Mouse (Mus musculus) E14TG2a.4 (cell line): Measurements from ENCODE around the gene Mb21d2.

Experiments
- H3K27me3 ChIP-seq: 2 replicates; pipeline ENCODE4 v1.6.1; 2014; ENCODE audit warnings: low read length, control low read depth; ENCODE audit not compliant: insufficient read depth
- H3K36me3 ChIP-seq: 2 replicates; pipeline ENCODE4 v1.6.1; 2014; ENCODE audit warnings: low read length, control low read depth; ENCODE audit not compliant: insufficient read depth
- H3K4me1 ChIP-seq: replicated peaks from 2 replicates; pipeline ENCODE4 v1.6.1; 2014; ENCODE audit warnings: low read depth, low read length, control low read depth
- H3K4me3 ChIP-seq: replicated peaks from 2 replicates; pipeline ENCODE4 v1.5.1; 2014; ENCODE audit warnings: mild to moderate bottlenecking, low read length
- H3K9me3 ChIP-seq: 2 replicates; pipeline ENCODE4 v1.6.1; 2014; ENCODE audit warnings: low read length, control low read depth
- CTCF ChIP-seq: conservative IDR thresholded peaks from 2 replicates; pipeline ENCODE4 v1.5.1; 2014; ENCODE audit warnings: low read length
- NANOG ChIP-seq: IDR thresholded peaks from 2 replicates; pipeline ENCODE4 v1.6.1; 2014; ENCODE audit warnings: borderline replicate concordance, low read length, mixed read lengths
- POU5F1 ChIP-seq: IDR thresholded peaks from 2 replicates; pipeline ENCODE4 v1.6.1; 2014; ENCODE audit warnings: low read length, borderline replicate concordance

The Mb21d2 gene

DNA sequence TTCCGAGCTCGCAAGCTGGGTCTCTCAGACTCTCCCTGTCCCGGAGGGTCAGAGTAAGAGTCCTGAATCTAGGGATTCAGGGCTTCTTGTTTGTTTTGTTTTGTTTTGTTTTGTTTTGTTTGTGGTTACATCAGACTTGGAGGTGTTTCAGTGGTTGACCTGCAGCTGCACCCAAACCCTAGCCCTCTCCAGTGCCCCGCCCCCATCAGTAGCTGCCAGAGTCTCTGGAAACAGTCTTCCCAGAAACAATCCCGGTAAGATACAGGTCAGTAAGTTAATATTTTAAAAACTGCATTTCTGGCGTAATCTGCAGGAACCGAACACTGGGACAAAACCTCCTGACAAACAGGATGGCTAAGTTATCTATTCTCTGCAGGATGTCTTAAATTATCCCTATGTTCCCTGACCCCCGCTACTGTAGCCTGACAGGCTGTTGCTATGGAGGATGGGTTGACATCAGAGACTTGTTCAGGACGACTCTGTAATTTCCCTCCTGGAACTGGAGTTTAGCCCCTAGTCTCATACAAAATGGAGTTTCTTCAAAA is 43.2 kb downstream of the Mb21d2 start:
- Histone ChIP-seq H3K9me3 (peaks cover 5% of the 10 kb centered on the region; the same call in 1 of the 2 replicates), H3K4me3 (0 out of 2 replicates have a peak overlapping the region, but pooled peaks have one; percentile 17), H3K27me3 (no peaks in the 10 kb centered on the region), H3K36me3 (peaks cover 4% of the 10 kb centered on the region; the same call in 1 of the 2 replicates), H3K4me1 (peaks cover 87% of the 10 kb centered on the region)
- TF ChIP-seq POU5F1 (no peak), CTCF (no peak)

DNA sequence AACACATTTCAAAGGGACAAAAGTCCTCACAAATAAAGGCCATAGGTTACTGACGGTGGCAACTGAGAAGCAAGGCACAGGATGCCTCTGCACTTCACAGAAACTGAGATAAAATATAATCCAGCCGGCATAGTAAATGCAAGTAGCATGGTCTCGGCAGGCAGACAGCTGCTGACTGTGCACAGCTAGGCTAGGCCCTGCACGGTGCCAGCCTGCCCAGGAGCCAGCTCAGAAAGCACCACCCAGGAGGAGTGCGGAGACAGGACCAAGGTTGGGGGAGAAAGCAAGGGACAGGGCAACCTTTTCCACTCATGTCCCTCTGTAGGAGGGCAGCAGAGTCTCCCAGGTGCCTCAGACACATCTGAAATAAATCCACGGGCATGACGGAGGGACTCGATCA is 44.0 kb downstream of the Mb21d2 start:
- Histone ChIP-seq H3K4me3 (0 out of 2 replicates have a peak overlapping the region, but pooled peaks have one; percentile 17), H3K36me3 (peaks cover 4% of the 10 kb centered on the region; the same call in 1 of the 2 replicates), H3K9me3 (peaks cover 5% of the 10 kb centered on the region; the same call in 1 of the 2 replicates), H3K4me1 (peaks cover 87% of the 10 kb centered on the region), H3K27me3 (no peaks in the 10 kb centered on the region)
- TF ChIP-seq CTCF (no peak), POU5F1 (no peak), NANOG (no peak)

DNA sequence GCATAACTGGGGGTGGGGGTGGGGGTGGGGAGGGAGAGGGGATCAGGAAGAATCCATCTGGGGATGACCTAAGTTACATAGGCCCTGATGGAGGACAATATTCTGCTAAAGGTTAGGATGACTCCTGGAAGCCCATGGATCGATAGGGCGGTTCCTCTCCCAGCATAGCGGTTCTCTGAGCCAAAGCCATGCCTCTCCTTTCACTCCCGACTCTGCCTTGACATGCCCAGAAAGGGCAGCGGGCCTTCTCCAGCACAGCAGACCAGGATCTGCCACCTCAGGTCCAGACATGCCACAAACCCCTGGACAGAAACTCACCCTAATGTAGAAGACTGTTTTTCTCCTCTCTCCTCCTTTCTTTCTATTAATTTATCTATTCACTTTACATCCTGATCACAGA is 44.8 kb downstream of the Mb21d2 start:
- Histone ChIP-seq H3K9me3 (0 out of 2 replicates have a peak, but pooled peaks cover under 1% of the 10 kb centered on the region), H3K36me3 (no peaks in the 10 kb centered on the region; the same call in 1 of the 2 replicates), H3K4me1 (peaks cover 94% of the 10 kb centered on the region), H3K27me3 (no peaks in the 10 kb centered on the region), H3K4me3 (no peak overlapping the region)
- TF ChIP-seq NANOG = no peak
- TF ChIP-seq CTCF = no peak
- no peak for TF ChIP-seq POU5F1

DNA sequence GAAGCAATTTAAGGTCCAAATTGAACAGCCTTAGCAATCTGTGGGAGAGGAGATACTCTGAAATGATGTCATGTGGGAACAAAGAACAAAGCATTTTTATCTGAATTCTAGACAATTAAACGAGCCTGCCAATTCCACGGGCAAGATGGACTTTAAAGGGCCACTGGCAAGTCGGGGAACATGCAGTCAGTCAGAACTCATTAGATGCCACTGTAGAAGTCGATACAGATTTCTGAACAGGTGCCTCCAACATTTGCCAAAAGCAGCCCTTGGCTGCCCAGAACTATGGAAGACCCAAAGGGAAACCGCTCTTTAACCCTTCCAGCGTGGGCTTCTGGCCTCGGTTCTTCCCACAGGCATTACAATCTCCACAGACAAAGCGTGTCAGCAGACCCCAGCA is 45.8 kb downstream of the Mb21d2 start:
- Histone ChIP-seq H3K9me3 (no peaks in the 10 kb centered on the region), H3K27me3 (no peaks in the 10 kb centered on the region), H3K4me1 (peaks cover 96% of the 10 kb centered on the region), H3K4me3 (no peak overlapping the region), H3K36me3 (no peaks in the 10 kb centered on the region; the same call in 1 of the 2 replicates)
- no peak for TF ChIP-seq POU5F1
- TF ChIP-seq NANOG = no peak
- TF ChIP-seq CTCF = no peak

DNA sequence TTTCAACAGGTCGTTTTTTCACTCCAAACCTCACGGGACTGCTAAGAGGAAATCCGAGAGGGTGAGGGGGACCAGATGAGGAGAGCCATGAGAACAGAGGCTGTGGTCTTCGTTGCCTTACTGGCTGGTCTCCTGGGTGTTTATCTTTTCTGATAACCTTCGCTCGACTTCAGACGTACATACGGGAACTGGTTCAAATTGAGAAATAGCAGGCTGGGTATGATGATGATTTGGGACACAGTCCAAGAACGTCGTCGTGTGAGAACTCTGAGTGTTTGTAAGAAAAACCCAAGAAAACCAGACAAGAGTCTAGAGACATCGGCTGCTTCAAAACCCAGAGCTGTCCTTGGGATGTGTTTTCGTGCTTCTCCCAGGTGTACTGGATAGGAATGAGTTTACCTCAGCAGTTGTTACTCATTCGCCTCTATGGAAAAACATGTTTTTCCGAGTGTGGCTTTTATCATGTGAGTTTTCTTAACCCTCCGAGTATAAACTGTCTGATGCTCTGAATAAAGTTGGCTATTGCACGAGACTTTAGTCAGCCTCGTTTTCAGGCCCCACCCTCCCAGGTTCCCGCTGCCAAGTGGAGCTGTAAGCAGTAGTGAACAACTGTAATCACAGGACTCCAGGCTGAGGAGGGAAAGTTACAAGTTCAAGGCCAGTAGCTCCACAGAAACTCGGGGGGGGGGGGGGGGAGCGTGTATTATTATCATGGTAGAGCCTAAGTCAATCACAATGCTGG is 46.6 kb downstream of the Mb21d2 start:
- H3K36me3 ChIP-seq = no peaks in the 10 kb centered on the region; the same call in 1 of the 2 replicates
- no peaks in the 10 kb centered on the region for H3K9me3 ChIP-seq
- no peaks in the 10 kb centered on the region for H3K27me3 ChIP-seq
- peaks cover 94% of the 10 kb centered on the region for H3K4me1 ChIP-seq
- peak overlapping the region; percentile 7; the same call in 1 of the 2 replicates for H3K4me3 ChIP-seq
- TF ChIP-seq NANOG (no peak), CTCF (no peak)

DNA sequence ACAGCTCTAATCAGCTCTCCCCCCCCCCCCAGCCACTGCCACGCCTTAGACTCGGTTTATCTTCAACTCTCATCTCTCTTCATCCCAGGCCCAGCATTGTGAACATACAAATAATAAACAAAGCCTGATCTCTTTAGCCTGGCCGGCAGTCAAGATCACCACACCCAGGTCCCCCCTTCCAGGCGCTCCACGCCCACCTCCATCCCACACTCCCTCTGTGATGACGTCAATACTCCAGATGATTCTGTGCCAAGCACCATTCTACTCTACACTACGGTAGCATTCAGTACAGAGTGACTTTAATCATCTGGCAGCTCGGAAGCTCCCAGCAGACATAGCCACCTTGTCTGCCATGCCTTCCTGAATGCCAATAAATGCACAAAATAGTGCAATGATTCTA is 47.7 kb downstream of the Mb21d2 start:
- H3K36me3 ChIP-seq = no peaks in the 10 kb centered on the region; the same call in 1 of the 2 replicates
- peaks cover 93% of the 10 kb centered on the region for H3K4me1 ChIP-seq
- TF ChIP-seq POU5F1 (no peak), NANOG (no peak), CTCF (no peak)
- H3K27me3 ChIP-seq = no peaks in the 10 kb centered on the region
- 0 out of 2 replicates have a peak overlapping the region, but pooled peaks have one; percentile 5 for H3K4me3 ChIP-seq
- no peaks in the 10 kb centered on the region for H3K9me3 ChIP-seq

DNA sequence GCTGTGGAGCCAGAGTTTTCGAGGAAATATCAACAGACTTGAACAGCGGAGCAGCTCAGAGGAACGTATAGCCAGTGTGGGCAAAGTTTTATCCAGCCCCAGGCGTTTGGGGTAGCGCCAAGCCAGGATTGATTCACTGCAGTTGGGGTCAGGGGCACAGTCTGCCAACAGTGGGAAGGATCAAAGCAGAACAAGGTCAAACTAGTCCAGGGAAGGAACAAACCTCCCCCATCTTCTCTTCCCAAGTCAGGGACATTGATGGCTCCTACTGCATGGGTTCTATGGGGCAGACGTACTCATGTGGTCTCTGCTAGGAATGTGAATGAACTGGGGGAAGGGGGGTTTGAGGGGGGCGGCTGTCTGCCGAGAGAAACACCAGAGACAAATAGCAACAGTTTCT is 48.7 kb downstream of the Mb21d2 start:
- no peak for TF ChIP-seq NANOG
- no peak for TF ChIP-seq POU5F1
- TF ChIP-seq CTCF = no peak
- no peak overlapping the region; the same call in 1 of the 2 replicates for H3K4me3 ChIP-seq
- no peaks in the 10 kb centered on the region for H3K9me3 ChIP-seq
- no peaks in the 10 kb centered on the region; the same call in 1 of the 2 replicates for H3K36me3 ChIP-seq
- no peaks in the 10 kb centered on the region for H3K27me3 ChIP-seq
- peaks cover 91% of the 10 kb centered on the region for H3K4me1 ChIP-seq

DNA sequence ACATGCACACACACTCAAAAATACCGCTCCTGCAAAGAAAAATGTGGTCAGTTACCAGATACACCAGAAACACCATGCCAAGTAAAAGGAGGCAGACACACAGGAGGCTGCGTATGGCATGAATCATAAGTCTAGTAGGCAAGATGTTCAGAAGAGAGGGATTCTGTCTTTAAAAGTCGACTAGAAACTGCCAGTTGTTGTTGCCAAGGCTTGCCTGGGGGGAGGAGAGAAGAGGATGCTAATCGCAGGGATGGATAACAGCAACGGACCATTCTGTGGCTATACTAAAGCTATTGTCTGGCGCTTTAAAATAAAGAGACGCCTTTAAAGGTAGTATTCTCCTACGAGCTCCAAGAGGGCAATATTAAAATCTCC is 49.2 kb downstream of the Mb21d2 start:
- Histone ChIP-seq H3K4me3 (no peak overlapping the region), H3K36me3 (no peaks in the 10 kb centered on the region; the same call in 1 of the 2 replicates), H3K27me3 (no peaks in the 10 kb centered on the region), H3K9me3 (no peaks in the 10 kb centered on the region), H3K4me1 (peaks cover 91% of the 10 kb centered on the region)
- TF ChIP-seq CTCF (no peak), NANOG (no peak)
